8 mouse cellular contexts compared by ENCODE assay signal in the genomic region with DNA sequence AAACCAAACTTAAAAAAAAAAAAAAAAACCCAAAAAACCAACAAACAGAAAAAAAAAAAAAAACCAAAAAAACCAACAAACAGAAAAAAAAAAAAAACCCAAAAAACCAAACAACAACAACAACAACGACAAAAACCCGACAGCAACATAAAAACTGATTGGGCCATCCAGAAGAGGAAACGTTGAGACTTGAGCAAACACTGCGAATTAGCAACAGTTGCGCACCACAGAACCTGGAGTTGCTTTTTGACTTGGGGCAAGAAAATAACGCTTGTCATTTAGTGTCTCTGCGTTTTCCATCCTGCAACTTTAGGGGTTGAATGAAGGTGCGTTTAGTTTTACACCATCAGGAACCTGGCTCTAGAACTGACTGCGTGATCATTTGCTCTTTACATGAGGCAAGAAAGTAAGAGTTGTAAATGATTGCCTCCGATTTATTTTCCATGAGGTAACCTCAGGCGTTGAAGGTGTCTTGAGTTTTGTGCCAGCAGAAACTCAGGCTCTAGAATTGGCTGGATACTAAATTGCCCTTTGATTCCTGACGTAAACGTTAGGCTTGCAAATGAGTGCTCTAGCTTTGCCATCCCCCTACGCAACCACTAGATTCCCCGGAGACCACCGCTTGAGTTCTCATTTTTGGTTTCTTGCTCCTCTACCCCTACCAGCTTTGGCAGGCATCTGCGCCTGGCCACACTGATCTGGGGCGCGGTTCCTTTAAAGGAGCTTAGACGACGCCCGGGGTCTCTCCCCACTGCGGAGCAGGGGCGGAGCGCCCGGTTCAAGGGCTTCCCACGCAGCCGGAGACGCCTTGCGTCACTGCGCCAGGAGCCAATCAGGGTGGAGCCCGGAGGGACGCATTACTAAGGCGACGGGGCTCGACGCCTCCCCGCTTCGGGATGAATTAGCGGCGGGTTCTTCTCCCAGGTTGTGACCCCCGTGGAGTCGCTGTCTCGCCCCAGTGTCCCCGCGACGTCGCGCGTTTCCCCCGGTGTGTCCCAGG. TPM values are rescaled to one million over a fixed set of nuclear protein-coding genes. Genes with fewer than 3 reads are reported as not detected.
DNase-seq lines count a peak whose midpoint lies in the region; ATAC-seq and TF ChIP-seq lines count a peak whose summit lies in the region.

A gene (plus strand): TSS at position 828 of the 1,000 bp plus-strand sequence.

- H3K9me3 ChIP-seq in forebrain, embryonic 10.5 days, result no peaks in the 10 kb centered on the region
- no peaks in the 10 kb centered on the region for H3K9me3 ChIP-seq in heart, embryonic 15.5 days (replicated peaks)
- no peaks in the 10 kb centered on the region for H3K9me3 ChIP-seq in liver, embryonic 14.5 days (ENCODE audit: control insufficient read depth, low read length)
- no peaks in the 10 kb centered on the region for H3K9me3 ChIP-seq in neural tube, embryonic 11.5 days (ENCODE audit: control insufficient read depth, low read length)
- no peaks in the 10 kb centered on the region for H3K9me3 ChIP-seq in stomach, postnatal 0 days (ENCODE audit: control insufficient read depth, low read length)

- DNase-seq in c-Kit-negative CD71-positive TER-119-positive erythroid progenitor cells, embryonic 14.5 days (ENCODE audit: low read depth, low spot score), result peak; percentile 62
- DNase-seq in forebrain, embryonic 10.5 days (ENCODE audit: extremely low spot score, low spot score), result peak; percentile 92
- peak; percentile 95 to 98 for DNase-seq in kidney, postnatal 25 days
- DNase-seq in liver, embryonic 14.5 days (ENCODE audit: low read depth in 3 of 3, low spot score in 3 of 3), result peak; percentile 80 to 82 (median 82)
- peak; percentile 96 for DNase-seq in neural tube, embryonic 11.5 days (ENCODE audit: low spot score)
- DNase-seq in stomach, postnatal 0 days (ENCODE audit: low spot score), result peak; percentile 95

- peak within 1 kb of the TSS; percentile 91 for H3K27ac ChIP-seq in forebrain, embryonic 10.5 days
- peak within 1 kb of the TSS; percentile 80 for H3K27ac ChIP-seq in heart, embryonic 15.5 days
- no peak within 1 kb of the TSS for H3K27ac ChIP-seq in liver, embryonic 14.5 days
- no peak within 1 kb of the TSS for H3K27ac ChIP-seq in neural tube, embryonic 11.5 days (ENCODE audit: low read depth, low read length)
- peak within 1 kb of the TSS; percentile 77 for H3K27ac ChIP-seq in stomach, postnatal 0 days (replicated peaks)

- 6% methylated on average over 51 of the region's 51 CpGs for WGBS in forebrain, embryonic 10.5 days
- 6% methylated on average over 51 of the region's 51 CpGs for WGBS in heart, embryonic 15.5 days
- 4% methylated on average over 51 of the region's 51 CpGs for WGBS in liver, embryonic 14.5 days (ENCODE audit: insufficient replicate concordance)
- 6% methylated on average over 48 of the region's 51 CpGs for WGBS in neural tube, embryonic 11.5 days
- WGBS in stomach, postnatal 0 days, result 7% methylated on average over 51 of the region's 51 CpGs

- no peaks in the 10 kb centered on the region for H3K27me3 ChIP-seq in forebrain, embryonic 10.5 days (ENCODE audit: poor library complexity, severe bottlenecking)
- H3K27me3 ChIP-seq in heart, embryonic 15.5 days, result no peaks in the 10 kb centered on the region
- H3K27me3 ChIP-seq in liver, embryonic 14.5 days (ENCODE audit: control insufficient read depth, insufficient read depth, low read length), result no peaks in the 10 kb centered on the region; the same call in 1 of the 2 replicates
- H3K27me3 ChIP-seq in neural tube, embryonic 11.5 days (ENCODE audit: control insufficient read depth, insufficient read depth, low read length), result no peaks in the 10 kb centered on the region
- H3K27me3 ChIP-seq in stomach, postnatal 0 days (ENCODE audit: control insufficient read depth, insufficient read depth, low read length), result no peaks in the 10 kb centered on the region

- TF ChIP-seq EP300 in liver, embryonic 14.5 days (IDR thresholded peaks at IDR 0.05; ENCODE audit: low read depth), result no peak
- no peak for TF ChIP-seq EP300 in stomach, postnatal 0 days (optimal IDR thresholded peaks at IDR 0.05)

- peak within 1 kb of the TSS; percentile 80 for H3K4me2 ChIP-seq in heart, embryonic 15.5 days
- peak within 1 kb of the TSS; percentile 79 for H3K4me2 ChIP-seq in liver, embryonic 14.5 days (ENCODE audit: low read depth)
- H3K4me2 ChIP-seq in neural tube, embryonic 11.5 days (ENCODE audit: low read depth), result peak within 1 kb of the TSS; percentile 89
- H3K4me2 ChIP-seq in stomach, postnatal 0 days (replicated peaks; ENCODE audit: low read depth), result peak within 1 kb of the TSS; percentile 98

- H3K4me3 ChIP-seq in forebrain, embryonic 10.5 days, result peak within 1 kb of the TSS; percentile 94
- H3K4me3 ChIP-seq in heart, embryonic 15.5 days, result peak within 1 kb of the TSS; percentile 81
- H3K4me3 ChIP-seq in liver, embryonic 14.5 days (ENCODE audit: insufficient read depth in 1 of 2, low read depth in 2 of 2, low read length in 2 of 2), result peak within 1 kb of the TSS; percentile 78 to 82
- H3K4me3 ChIP-seq in neural tube, embryonic 11.5 days (ENCODE audit: low read depth, low read length), result peak within 1 kb of the TSS; percentile 76
- peak within 1 kb of the TSS; percentile 90 for H3K4me3 ChIP-seq in stomach, postnatal 0 days (ENCODE audit: low read depth, low read length)

- peak; percentile 93 for ATAC-seq in CD4-positive, CD25-positive, alpha-beta regulatory T cell, adult 4 months
- ATAC-seq in heart, embryonic 15.5 days (replicated peaks; ENCODE audit: insufficient number of reproducible peaks, insufficient read depth, low FRiP score, low read depth), result peak; percentile 99
- peak; percentile 99 for ATAC-seq in liver, embryonic 14.5 days (ENCODE audit: insufficient read depth)
- peak; percentile 100 for ATAC-seq in neural tube, embryonic 11.5 days (ENCODE audit: insufficient read depth, low FRiP score, low TSS enrichment)
- ATAC-seq in stomach, postnatal 0 days (ENCODE audit: low FRiP score, low TSS enrichment), result peak; percentile 99

- no peak for TF ChIP-seq CTCF in liver, embryonic 14.5 days (IDR thresholded peaks at IDR 0.05; ENCODE audit: low read depth)
- no peak; the same call in 1 of the 2 replicates for TF ChIP-seq CTCF in stomach, postnatal 0 days (IDR thresholded peaks at IDR 0.05; ENCODE audit: low read depth)

- H3K4me1 ChIP-seq in forebrain, embryonic 10.5 days, result peaks cover 16% of the 10 kb centered on the region
- peaks cover 21% of the 10 kb centered on the region for H3K4me1 ChIP-seq in heart, embryonic 15.5 days (replicated peaks)
- peaks cover 0 to 10% of the 10 kb centered on the region in 2 experiments; a peak in 3 of 4 replicates for H3K4me1 ChIP-seq in liver, embryonic 14.5 days (replicated peaks; ENCODE audit: control insufficient read depth in 2 of 2, insufficient read depth in 2 of 2, low read length in 1 of 2)
- peaks cover 3% of the 10 kb centered on the region; the same call in 1 of the 2 replicates for H3K4me1 ChIP-seq in neural tube, embryonic 11.5 days (ENCODE audit: control insufficient read depth, insufficient read depth, low read length)
- peaks cover 2% of the 10 kb centered on the region; the same call in 1 of the 2 replicates for H3K4me1 ChIP-seq in stomach, postnatal 0 days (replicated peaks; ENCODE audit: control insufficient read depth, insufficient read depth)

- H3K9ac ChIP-seq in heart, embryonic 15.5 days, result peak within 1 kb of the TSS; percentile 88
- peak within 1 kb of the TSS; percentile 62 for H3K9ac ChIP-seq in liver, embryonic 14.5 days (replicated peaks)
- H3K9ac ChIP-seq in neural tube, embryonic 11.5 days (ENCODE audit: low read length), result peak within 1 kb of the TSS; percentile 86
- H3K9ac ChIP-seq in stomach, postnatal 0 days (ENCODE audit: low read length), result peak within 1 kb of the TSS; percentile 89

- no peaks in the 10 kb centered on the region for H3K36me3 ChIP-seq in forebrain, embryonic 10.5 days (replicated peaks)
- no peaks in the 10 kb centered on the region for H3K36me3 ChIP-seq in heart, embryonic 15.5 days
- no peaks in the 10 kb centered on the region for H3K36me3 ChIP-seq in liver, embryonic 14.5 days (replicated peaks; ENCODE audit: control insufficient read depth, insufficient read depth, low read depth)
- no peaks in the 10 kb centered on the region for H3K36me3 ChIP-seq in neural tube, embryonic 11.5 days (ENCODE audit: control insufficient read depth, insufficient read depth, low read length)
- no peaks in the 10 kb centered on the region for H3K36me3 ChIP-seq in stomach, postnatal 0 days (ENCODE audit: control insufficient read depth, insufficient read depth, low read length)

RNA-seq across cellular contexts. Expression of the gene that starts here (rescaled TPM):
- 10 to 100 TPM; 83.5 to 84.1 TPM for polyA plus RNA-seq in CD4-positive, CD25-positive, alpha-beta regulatory T cell, adult 4 months (2017; shearing (Covaris generic))
- 10.4 and 10.9 TPM in 2 replicates for polyA plus RNA-seq in forebrain, embryonic 10.5 days (2016; fragmentation: Nextera tagmentation; extraction: Ambion mirVana)
- 35.9 and 36.3 TPM in 2 replicates for polyA plus RNA-seq in heart, embryonic 15.5 days (2015; fragmentation: Nextera tagmentation; extraction: Ambion mirVana)
- 1.3 and 1.8 TPM in 2 replicates for polyA plus RNA-seq in liver, embryonic 14.5 days (2012; rRNA removed)
- polyA plus RNA-seq in liver, embryonic 14.5 days (2014; fragmentation: Nextera tagmentation; extraction: Ambion mirVana), result 3.8 and 4.5 TPM in 2 replicates
- polyA plus RNA-seq in neural tube, embryonic 11.5 days (2014; fragmentation: Nextera tagmentation; extraction: Ambion mirVana), result 15.8 TPM in 2 replicates
- polyA plus RNA-seq in stomach, postnatal 0 days (2015; fragmentation: Nextera tagmentation; extraction: Ambion mirVana), result 4.3 and 5.6 TPM in 2 replicates

Comparison
In these comparisons a context has a peak if more than half of its experiments do, and no peak if none do; other contexts are left out.
1. H3K27ac ChIP-seq: peak in forebrain, embryonic 10.5 days (single experiment), heart, embryonic 15.5 days (single experiment) and stomach, postnatal 0 days (single experiment); none in liver, embryonic 14.5 days (single experiment) and neural tube, embryonic 11.5 days (single experiment).
2. Peak in every context shown above with its lines, with median percentiles within 50 percentile points of each other: ATAC-seq, DNase-seq, H3K4me3 ChIP-seq, H3K4me2 ChIP-seq and H3K9ac ChIP-seq.